Mouse (Mus musculus) C2C12 (cell line): Measurements from ENCODE around the gene 1600002K03Rik.
A peak's percentile ranks its signal among the peaks of the same experiment; 100 is the strongest.

Experiments
- CEBPB ChIP-seq: IDR thresholded peaks from one replicate; pipeline ENCODE4 v1.6.1; 2011; ENCODE audit warnings: low read depth, mild to moderate bottlenecking, control low read depth, moderate library complexity
- CTCF ChIP-seq: IDR thresholded peaks from one replicate; pipeline ENCODE4 v1.5.1; 2011; ENCODE audit not compliant: control insufficient read depth, insufficient read depth, insufficient read length
- MAX ChIP-seq: IDR thresholded peaks from one replicate; pipeline ENCODE4 v1.6.1; 2011; ENCODE audit warnings: mild to moderate bottlenecking, control low read depth
- USF1 ChIP-seq: IDR thresholded peaks from one replicate; pipeline ENCODE4 v1.6.1; 2011; ENCODE audit warnings: low read depth, mild to moderate bottlenecking, control low read depth, moderate library complexity

DNA sequence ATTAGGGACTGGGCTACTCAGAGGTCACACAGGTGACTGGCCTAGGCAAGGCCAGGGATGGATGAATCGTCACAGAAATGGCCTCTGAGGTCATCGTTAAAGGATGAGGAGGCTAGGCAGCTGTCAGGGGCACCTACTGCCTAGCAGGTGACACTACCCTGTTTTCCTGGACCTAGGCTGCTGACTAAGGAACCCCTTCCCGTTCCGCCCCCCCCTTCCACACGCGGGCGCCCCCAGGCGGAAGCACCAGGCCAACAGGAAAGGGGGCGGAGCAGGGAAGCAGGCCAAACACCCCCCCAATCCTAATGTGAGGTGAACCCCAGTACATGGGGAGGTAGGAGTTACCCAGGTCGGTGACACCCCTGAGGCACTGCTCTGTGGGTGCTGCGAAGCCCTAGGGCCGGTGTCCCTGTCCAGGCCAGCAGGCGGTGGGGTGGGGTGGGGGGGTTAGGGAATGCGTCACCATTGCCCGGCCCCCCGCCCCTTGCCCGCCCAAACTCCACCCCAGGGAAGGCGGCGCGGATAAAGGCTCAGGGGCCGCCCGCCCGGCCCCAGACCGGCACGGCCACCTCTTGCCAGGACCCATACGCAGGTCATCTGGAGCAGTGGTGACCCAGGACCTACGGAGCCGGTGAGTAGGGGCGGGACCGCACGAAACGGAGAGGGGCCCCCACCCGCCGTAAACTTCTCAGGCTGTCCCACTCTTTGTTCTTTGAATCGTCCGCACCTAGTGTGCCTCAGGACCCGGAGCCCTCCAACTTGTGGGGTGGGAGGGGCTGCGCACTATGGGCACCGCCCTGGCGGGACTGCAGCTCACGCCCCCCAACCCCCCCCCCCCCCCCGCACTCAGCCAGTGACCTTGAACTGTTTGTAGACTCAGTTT, 24.8 kb upstream of the 1600002K03Rik start, which contains the start of gene Midn:
- TF ChIP-seq MAX (no peak), USF1 (no peak), CTCF (peak; percentile 64), CEBPB (no peak)
